Mouse (Mus musculus) brain, embryonic 14.5 days (tissue): Measurements from ENCODE around the gene Rab11fip3.

Source experiments
- CTCF ChIP-seq: fragments of 200-500 bp; IDR thresholded peaks from 2 replicates; pipeline ENCODE4 v1.5.1; 2012; ENCODE audit warnings: inconsistent platforms, mild to moderate bottlenecking, moderate library complexity, borderline replicate concordance; ENCODE audit not compliant: insufficient read depth, insufficient read length; ENCODE audit errors: extremely low read depth
- POLR2A ChIP-seq: fragments of 200-500 bp; IDR thresholded peaks from 2 replicates; pipeline ENCODE4 v1.6.1; 2012; ENCODE audit warnings: mild to moderate bottlenecking, inconsistent platforms, borderline replicate concordance; ENCODE audit not compliant: poor library complexity, insufficient read depth, insufficient read length, severe bottlenecking; ENCODE audit errors: extremely low read depth

DNA sequence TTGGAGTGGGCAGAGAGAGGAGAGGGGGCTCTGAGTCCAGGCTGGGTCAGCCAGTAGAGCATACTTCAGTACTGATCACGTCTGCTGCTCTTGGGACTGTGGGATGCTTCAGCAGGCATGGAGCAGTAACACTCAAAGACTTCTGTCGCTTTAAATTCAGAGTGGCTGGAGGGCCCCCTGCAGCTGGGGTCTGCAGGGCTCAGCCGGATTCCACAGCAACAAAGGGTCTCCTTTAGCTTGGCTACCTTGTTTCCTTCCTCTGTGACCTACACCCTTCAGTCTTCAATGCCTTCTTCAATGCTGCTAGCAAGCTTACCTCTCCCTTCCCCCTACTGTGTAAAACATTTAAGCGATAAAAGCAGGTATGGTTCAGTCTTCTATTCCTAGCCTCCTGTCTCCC lies 41.7 kb upstream of the Rab11fip3 start:
- no peak for TF ChIP-seq CTCF
- TF ChIP-seq POLR2A = no peak
